Mouse (Mus musculus) spleen, adult 2 months (tissue): Measurements from ENCODE around the gene Tufm.

ENCODE experiments used
- CTCF ChIP-seq: fragments of 200-500 bp; IDR thresholded peaks from 2 replicates; pipeline ENCODE4 v1.5.1; 2011; ENCODE audit warnings: mild to moderate bottlenecking, inconsistent platforms; ENCODE audit not compliant: insufficient read depth, insufficient read length, insufficient replicate concordance; ENCODE audit errors: extremely low read depth
- POLR2A ChIP-seq: fragments of 200-500 bp; IDR thresholded peaks from 2 replicates; pipeline ENCODE4 v1.6.1; 2011; ENCODE audit warnings: low read depth, low read length, inconsistent platforms

DNA sequence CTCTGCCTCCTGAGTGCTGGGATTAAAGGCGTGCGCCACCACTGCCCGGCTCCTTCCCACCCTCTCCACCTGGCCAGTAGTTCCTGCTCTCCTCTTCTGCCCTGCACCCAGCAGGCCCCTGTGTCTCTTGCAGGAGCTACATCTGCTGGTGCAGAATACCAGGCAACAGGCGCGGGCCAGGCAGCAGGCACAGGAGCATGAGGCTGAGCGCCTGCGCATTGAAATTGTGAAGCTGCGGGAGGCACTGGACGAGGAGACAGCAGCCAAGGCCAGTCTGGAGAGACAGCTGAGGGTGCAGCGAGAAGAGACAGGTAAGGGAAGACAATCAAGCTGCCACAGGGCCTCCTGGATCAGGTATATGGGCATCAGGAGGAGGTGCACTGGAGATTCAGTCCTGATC lies 43.2 kb upstream of the Tufm start:
- TF ChIP-seq POLR2A (no peak), CTCF (no peak)
